Comparison of ENCODE assay signal across 18 mouse cellular contexts in genomic region chr13:44243211-44243610, GRCm38 (mm10).
"Had no signal": no experiment of that assay in that cellular context is flagged by ENCODE, and none has a peak within 500 bp of the region (broad histone marks: within the 10 kb centered on the region; RNA-seq: fewer than 3 reads in every experiment).

No protein-coding gene starts in this region.

- H3K9ac ChIP-seq: lung, embryonic 14.5 days; midbrain, embryonic 12.5 days; neural tube, embryonic 13.5 days; neural tube, embryonic 15.5 days had no signal

- H3K27me3 ChIP-seq: neural tube, embryonic 13.5 days; neural tube, embryonic 15.5 days had no signal

- H3K27ac ChIP-seq: midbrain, embryonic 10.5 days; midbrain, embryonic 12.5 days; neural tube, embryonic 13.5 days; neural tube, embryonic 15.5 days had no signal

- ATAC-seq: midbrain, embryonic 16.5 days had no signal

- H3K4me3 ChIP-seq: midbrain, embryonic 10.5 days; midbrain, embryonic 12.5 days; myocyte; neural tube, embryonic 13.5 days; neural tube, embryonic 15.5 days had no signal

- H3K36me3 ChIP-seq: midbrain, embryonic 10.5 days; midbrain, embryonic 12.5 days; neural tube, embryonic 13.5 days; neural tube, embryonic 15.5 days had no signal

- H3K4me2 ChIP-seq: lung, embryonic 14.5 days; midbrain, embryonic 12.5 days; neural tube, embryonic 13.5 days; neural tube, embryonic 15.5 days had no signal

- DNase-seq: lung, embryonic 14.5 days; lung, postnatal 10 days; lung, postnatal 4 days; midbrain, embryonic 14.5 days; retina, postnatal 1 day; right cerebral cortex, adult 18-20 months; right cerebral cortex, postnatal 25 days; right cerebral cortex, postnatal 4 days; spleen, adult 18-20 months; thymus, adult 18-20 months; thymus, postnatal 14 days; thymus, postnatal 36 days had no signal

- H3K9me3 ChIP-seq: midbrain, embryonic 10.5 days; midbrain, embryonic 12.5 days; neural tube, embryonic 13.5 days; neural tube, embryonic 15.5 days had no signal
